7 mouse cellular contexts compared by ENCODE assay signal in genomic region chr7:37361802-37362441, GRCm38 (mm10).
DNase-seq lines count a peak whose midpoint lies in the region; ATAC-seq lines count a peak whose summit lies in the region.

No protein-coding gene starts in this region.

- no peaks in the 10 kb centered on the region for H3K27me3 ChIP-seq in heart, embryonic 15.5 days
- H3K27me3 ChIP-seq in midbrain, embryonic 12.5 days, result no peaks in the 10 kb centered on the region; the same call in 1 of the 2 replicates

- peak; percentile 38 for ATAC-seq in heart, embryonic 15.5 days (replicated peaks; ENCODE audit: insufficient number of reproducible peaks, insufficient read depth, low FRiP score, low read depth)
- ATAC-seq in midbrain, embryonic 12.5 days (ENCODE audit: low FRiP score, low read depth), result peak; percentile 17; the same call in 1 of the 2 replicates

- no peaks in the 10 kb centered on the region for H3K9me3 ChIP-seq in heart, embryonic 15.5 days (replicated peaks)
- H3K9me3 ChIP-seq in midbrain, embryonic 12.5 days, result no peaks in the 10 kb centered on the region

- no peaks in the 10 kb centered on the region for H3K36me3 ChIP-seq in heart, embryonic 15.5 days
- H3K36me3 ChIP-seq in midbrain, embryonic 12.5 days, result no peaks in the 10 kb centered on the region

- H3K4me3 ChIP-seq in heart, embryonic 15.5 days, result peak overlapping the region; percentile 53
- 0 out of 2 replicates have a peak overlapping the region, but pooled peaks have one; percentile 1 for H3K4me3 ChIP-seq in midbrain, embryonic 12.5 days

- H3K27ac ChIP-seq in heart, embryonic 15.5 days, result peak overlapping the region; percentile 83
- H3K27ac ChIP-seq in midbrain, embryonic 12.5 days (replicated peaks), result peak overlapping the region; percentile 87

- H3K4me1 ChIP-seq in heart, embryonic 15.5 days (replicated peaks), result peaks cover 15% of the 10 kb centered on the region
- peaks cover 58% of the 10 kb centered on the region for H3K4me1 ChIP-seq in midbrain, embryonic 12.5 days

- peak overlapping the region; percentile 52 for H3K9ac ChIP-seq in heart, embryonic 15.5 days
- H3K9ac ChIP-seq in midbrain, embryonic 12.5 days (replicated peaks), result 0 out of 2 replicates have a peak overlapping the region, but pooled peaks have one; percentile 4

- 2% methylated on average over 16 of the region's 16 CpGs for WGBS in heart, embryonic 15.5 days
- 2% methylated on average over 16 of the region's 16 CpGs for WGBS in midbrain, embryonic 12.5 days

- DNase-seq in adrenal gland, adult 2 months, result peak; percentile 68
- DNase-seq in embryo, embryonic 10.5 days (ENCODE audit: low spot score), result peak; percentile 72
- DNase-seq in kidney, postnatal 25 days, result peak; percentile 9 to 58
- no peak for DNase-seq in right cerebral cortex, postnatal 36 days (ENCODE audit: low spot score in 2 of 2)
- no peak for DNase-seq in left cerebral cortex, adult 11 months (ENCODE audit: low spot score)

- peak overlapping the region; percentile 77 for H3K4me2 ChIP-seq in heart, embryonic 15.5 days
- H3K4me2 ChIP-seq in midbrain, embryonic 12.5 days (replicated peaks), result peak overlapping the region; percentile 43

Comparison
In these comparisons a context has a peak if more than half of its experiments do, and no peak if none do; other contexts are left out.
1. DNase-seq: peak in adrenal gland, adult 2 months (single experiment), embryo, embryonic 10.5 days (single experiment) and kidney, postnatal 25 days (2 of 2); none in right cerebral cortex, postnatal 36 days (0 of 2) and left cerebral cortex, adult 11 months (single experiment).